Mouse (Mus musculus): ENCODE measurements at regions not wholly inside any gene's neighbourhood (a gene's known extent, or its start where the extent isn't known, plus 50 kb on each side); places are given as distances from the start of the nearest gene placed in this dataset.
"Not testable (repeated sequence)": the region's sequence is repeated elsewhere in the genome, so short reads cannot be mapped to it uniquely, and the experiment has no call there.

DNA sequence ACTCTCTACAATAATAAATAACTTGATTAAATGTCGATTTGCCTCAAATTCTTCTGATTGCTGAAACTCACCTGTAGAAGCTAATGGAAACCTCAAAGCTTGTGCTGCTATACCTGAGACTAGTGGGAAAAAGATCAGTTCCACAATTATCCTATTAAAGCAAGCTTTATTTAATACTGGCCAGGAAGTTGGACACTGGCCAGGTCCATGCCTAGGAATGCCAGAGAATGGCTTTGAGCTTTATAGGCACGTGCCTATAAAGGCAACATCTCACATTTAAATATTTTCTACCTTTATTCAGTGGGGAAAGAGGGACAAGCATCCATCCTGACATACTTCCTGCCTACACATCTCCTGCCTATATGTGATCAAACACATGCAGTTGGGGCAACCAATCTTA lies 575.8 kb downstream of the Cypt12 start:
- no peak for DNase-seq

DNA sequence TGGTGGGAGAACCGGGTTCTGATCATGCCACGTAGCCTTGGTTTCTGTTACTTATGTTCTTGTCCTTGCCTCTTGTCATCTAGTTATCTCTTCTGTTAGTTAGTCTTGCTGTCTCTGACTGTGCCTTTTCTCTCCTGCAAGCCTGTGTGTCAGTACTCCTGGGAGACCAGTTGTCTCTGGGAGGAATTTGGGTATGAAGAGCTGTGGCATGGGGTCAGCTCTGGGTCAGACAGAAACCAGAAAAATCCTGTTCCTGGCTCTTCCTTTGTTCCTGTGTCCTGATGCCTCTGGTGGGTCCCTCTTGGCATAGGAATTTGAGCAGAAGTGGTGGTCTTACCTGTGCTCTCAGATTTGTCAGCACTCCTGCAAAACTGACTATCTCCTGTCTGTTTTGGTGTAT lies 609.0 kb downstream of the Cypt12 start:
- no peak for DNase-seq

DNA sequence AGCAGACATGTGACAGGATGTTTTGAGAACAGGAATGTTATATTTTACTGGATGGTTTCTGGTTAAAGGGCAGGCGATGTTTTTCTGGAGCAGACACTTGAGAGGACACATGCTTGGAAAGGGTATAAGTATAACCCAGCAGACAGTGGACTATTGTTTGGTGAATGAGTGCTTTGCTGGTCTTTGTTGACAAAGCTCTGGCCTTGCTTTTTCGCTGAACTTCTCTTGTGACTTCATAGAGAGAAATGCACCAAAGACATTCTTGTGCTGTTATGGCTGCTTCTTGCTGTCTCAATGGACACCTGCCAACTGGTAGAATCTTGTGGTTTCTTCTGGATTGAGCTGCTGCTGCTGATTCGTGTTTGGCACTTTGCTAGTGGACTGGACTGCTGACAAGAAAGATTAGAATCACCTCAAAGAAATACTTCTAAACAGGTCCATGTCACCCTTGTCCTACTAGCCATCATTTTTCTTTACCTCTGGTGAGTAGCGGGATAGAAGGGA lies 612.1 kb downstream of the Cypt12 start:
- DNase-seq = no peak

DNA sequence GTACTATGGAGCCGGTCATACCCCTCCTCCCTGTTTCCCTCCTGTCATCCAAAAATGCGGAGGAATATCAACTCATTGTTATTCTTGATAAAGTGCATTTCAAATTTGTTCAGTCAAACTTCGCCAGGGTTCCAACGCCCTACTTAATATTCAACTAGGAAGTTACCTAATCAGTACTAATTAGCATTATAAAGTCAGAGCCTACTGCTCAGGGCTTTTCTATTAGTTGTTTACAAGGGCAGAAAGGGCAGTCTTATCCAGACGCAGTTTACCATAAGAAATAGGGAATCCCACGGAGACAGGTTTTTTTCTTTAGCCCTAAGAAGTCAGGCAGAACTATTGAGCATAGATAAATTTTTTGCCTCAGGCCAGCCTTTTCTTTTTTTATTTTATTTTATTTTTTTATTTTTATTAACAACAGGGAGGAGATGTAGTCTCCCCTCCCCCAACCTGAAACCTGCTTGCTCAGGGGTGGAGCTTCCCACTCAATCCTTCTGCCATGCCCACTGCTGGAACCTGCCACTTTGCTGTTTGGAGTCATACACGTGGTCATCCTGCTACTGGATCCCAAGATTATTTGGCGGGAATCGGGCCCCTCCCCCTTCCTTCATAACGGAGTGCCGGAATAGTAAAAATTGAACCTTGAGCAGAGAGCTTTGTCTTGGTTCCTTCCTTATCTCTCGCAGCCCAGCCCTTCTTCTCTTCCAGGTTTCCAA lies 632.9 kb downstream of the Cypt12 start:
- DNase-seq = not testable (repeated sequence)

DNA sequence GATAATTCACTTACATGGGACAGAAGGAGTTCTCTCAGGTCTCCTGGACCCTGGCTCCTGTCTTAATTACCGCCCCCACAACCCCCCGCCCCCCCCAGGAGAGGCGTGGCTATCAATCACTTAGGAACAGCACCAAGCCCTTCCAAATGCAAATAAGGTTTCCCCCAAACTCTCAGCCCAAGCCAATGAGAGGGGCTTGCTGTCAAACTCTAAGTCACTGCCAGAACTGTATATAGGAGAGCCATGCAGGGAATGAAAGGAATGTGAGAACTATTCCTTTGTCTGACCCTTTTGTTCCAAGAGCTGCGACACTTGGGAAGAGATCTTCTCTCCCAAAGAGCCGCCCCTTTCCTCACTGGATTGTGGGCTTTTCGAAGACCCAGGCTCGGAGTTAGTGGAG lies 672.4 kb downstream of the Cypt12 start:
- DNase-seq = no peak

DNA sequence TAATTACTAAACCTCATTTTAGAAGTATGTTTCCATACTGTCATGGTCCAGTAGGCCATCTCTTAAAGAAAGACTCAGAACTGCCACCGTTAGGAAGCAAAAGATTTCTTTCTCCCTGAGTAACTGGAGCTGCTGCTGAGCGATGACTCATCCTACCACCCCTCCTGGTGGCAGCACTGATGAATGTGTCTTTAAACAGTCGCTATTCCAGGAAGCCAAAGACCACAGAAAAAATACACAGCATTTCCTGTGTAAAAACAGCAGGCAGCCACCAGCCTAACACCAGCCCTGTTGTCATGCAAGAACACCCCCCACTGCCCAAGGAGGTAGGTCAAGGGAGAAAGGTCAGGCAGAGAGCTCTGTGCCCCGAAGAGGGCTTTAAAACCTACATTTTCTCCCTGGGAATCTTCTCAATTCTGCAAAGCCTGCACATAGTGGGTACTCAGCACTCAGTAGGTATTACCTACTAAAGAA lies 675.7 kb downstream of the Cypt12 start:
- DNase-seq = peak; percentile 10

DNA sequence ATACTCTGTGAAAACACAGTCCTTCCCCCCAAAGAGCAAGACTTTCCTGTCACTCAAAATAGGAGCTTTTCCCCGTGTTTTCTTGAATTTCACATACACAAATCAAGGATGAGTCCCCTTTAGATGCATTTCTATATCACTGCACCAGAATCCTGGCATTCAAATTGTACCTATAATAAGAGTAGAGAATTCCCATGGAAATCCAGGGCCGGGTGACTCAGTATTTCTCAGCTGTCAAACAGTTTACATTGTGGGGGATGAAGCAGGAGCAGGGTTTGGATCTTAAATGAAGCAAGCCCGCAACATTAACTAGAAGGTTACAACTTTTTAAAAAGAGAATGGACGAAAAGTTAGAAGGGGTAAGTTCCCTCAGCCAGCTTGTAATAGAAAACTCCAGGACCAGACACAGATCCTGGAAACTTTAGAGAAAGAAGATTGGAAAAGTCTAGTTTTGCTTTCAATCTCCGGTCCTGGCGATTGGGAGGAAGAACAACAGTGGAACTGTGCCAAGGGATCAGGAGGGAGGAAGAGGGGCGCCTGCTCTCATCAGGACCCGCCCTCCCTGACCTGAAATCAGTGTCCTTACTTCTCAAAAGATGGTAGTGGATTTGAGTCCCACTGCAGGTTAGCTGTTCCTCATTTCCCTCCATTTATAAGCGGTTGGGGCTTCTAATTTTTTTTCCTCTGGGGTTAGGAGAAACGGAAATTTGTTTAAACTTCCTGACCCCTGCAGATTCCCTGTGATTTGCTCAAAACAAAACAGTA lies 676.4 kb downstream of the Cypt12 start:
- DNase-seq = no peak

DNA sequence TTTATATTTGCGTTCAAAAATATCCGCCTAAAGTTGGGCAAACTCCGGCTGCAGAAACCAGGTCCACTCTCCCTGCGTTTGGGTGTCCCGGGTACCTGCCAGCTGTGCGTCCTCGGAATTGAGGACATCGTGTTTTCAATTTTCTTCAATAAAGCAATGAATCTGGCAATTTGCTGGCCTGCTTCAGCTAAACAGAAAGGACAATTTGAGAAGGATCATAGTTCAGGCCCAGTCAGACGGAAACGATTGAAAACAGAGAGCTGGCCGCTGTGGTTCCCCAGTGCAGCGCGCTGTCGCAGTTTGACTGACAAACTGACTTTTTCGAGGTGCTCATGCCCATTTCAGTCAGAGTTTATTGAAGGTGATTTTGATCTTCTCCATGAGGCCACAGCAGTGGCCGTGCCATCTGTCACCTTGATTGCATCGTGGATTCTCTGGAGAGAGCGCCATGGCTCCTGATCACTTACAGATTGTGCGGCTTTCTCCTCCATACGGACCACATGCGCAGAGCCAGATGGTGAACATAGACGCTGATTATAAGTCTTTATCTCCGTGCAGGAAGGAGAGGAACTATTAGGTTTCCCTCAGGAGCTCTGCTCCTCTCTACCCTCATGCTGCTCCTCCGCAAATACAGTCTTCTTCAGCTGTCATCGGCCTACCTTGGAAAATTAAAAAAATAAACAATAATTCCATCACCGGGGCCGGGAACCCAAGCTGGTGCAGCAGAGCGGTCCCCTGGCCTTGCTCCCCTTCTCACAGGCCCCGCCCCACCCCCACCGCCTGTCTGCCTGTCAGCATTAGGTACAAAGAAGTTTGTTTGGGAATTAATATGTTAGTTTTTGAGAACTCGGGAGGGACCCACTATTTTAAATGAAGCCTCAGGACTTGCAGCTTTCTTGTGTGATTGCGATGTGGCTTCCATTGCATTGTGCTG lies 677.5 kb downstream of the Cypt12 start:
- DNase-seq = no peak

DNA sequence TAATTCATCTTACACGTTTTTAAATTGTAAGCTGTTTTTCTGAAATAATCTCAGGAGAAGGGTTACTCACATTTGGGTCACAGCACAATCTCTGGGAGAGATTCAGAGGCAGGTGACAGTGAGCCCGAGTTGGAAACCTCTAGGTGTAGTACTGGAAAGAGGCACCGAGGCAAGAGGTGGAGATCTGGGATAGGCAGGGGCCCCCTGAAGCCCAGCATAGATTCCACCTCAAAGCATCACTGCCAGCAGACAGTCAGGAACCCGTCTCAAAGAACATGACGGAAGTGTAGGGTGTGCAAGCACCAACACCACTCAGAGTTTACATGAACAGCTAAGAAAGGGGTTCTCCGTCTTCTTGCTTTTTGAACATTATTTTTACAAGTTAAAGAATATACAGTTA lies 678.2 kb downstream of the Cypt12 start:
- DNase-seq = no peak

DNA sequence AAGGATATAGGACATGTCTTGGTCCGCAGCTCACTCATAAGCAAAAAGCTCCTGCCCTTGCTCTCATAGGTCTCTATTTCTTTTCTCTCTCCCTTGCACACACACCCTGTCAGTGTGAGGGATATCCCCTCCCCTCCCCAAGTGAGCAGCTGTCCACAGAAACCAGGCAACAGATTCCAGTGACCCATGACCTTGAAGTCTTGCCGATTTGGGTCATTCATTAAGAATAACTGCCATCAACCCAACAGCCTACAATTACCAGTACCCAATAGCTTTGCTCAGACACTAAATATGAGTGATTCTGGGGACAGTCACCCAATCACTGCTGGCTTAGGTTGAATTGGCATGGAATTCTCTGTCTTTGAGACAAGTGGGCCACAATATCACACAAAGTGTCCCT lies 678.6 kb downstream of the Cypt12 start:
- no peak for DNase-seq

DNA sequence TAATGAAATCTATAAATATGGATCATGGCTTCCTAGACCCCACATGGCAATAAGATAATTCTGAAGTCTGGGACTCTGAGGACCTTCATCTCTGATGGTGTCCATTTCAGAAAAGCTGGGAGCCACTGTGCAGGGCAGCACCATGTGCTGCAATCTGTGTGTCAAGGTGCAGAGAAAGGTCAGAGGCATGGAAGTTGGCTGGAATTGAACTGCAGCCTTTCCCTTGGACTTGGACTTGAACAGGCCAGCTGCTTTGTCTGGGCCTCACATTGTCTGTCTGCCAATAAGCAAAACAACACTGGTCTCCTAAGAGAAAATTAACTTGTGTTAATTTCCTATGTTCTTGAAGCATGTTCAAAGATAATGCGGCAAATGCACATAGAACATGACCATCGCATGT lies 681.0 kb downstream of the Cypt12 start:
- DNase-seq = no peak

DNA sequence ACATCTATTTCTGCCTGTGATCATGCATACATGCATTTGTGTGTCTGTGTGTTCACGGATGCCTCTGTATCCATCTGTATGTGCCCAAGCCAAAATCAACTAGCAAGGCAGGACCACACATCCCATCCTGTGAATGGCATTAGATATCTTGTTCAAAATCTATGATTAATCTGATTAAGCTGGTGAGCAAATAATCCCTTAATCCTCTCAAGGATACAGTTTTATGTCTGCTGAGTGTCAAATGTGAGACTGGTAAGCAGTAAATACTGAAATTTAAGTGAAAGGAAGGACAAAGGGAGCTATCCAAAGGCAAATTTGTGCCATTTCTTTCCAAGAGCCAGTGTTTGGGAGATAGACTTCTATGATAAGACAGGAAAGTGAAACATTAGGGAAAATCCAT lies 683.4 kb downstream of the Cypt12 start:
- no peak for DNase-seq

DNA sequence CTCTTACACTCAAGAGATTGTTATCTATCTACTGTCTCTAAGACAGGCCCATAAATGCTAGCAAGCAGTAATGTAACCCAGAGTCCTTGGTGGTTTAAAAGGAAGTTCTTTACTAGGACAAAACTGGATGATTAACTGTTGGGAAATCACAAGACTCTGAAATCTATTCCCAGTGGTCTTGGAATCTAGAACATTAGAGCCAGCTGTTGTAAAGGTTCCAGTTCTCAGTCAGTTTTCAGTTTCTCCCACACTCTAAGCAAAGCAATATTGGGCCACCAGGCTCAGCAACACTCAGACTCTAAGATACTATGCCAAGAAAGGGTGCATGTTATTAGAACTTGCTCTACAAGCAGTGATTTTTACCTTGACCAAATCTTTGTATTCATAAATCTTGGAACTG lies 686.6 kb downstream of the Cypt12 start:
- DNase-seq = no peak

DNA sequence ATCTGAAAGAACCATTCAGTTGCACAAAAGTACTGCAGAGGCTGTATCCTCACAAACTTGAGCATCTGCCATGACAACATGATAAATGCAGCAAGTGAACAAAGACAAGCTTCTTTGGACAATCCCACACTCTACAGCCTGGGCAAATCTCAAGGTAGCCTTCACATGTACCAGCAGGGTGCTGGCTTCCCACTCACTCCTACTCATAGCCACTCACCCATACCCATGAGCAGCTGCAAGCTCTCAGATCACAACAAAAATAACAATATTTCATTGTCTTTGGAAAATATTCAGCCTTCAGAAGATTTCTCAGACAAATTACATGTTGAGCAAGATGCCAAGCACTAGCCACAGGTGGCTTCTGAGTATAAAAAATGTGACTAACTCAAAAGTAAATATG lies 689.3 kb downstream of the Cypt12 start:
- no peak for DNase-seq

DNA sequence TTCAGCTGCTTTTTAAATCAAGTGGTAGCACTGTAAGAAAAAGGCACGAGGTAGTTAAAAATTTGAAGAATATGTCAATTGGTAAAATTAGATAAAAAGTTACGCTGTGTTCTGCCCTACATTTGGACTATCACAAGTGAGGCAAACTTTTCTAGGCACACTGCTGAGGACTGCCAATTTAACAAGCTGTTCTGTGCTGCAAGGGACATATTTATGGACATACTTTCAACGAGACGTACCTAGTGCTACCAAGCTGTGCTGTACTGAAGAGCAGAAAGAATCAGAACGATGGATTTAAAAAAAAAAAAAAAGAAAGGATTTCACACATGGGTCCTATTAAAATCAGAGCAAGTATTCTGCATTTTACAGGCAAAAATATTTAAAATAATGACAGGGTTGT lies 692.1 kb downstream of the Cypt12 start:
- DNase-seq = no peak

DNA sequence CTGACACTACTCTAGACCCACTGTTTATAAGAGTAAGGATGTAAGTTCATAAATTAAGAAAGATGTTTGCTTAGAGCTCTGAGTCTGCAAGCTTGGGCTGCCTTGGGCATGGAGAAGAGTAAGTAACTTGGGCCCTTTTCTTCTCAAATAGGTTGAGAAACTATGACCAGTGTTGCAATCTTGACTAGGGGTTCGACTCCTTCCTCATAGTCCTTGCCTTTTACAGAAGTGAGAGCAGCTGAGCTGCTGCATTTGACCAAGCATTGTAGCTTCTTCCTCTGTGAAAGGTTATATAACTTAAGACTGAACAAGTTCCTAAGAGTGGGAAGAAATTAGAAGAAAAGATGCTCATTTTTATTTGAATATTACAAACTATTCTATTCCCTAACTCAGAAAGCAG lies 693.5 kb downstream of the Cypt12 start:
- no peak for DNase-seq

DNA sequence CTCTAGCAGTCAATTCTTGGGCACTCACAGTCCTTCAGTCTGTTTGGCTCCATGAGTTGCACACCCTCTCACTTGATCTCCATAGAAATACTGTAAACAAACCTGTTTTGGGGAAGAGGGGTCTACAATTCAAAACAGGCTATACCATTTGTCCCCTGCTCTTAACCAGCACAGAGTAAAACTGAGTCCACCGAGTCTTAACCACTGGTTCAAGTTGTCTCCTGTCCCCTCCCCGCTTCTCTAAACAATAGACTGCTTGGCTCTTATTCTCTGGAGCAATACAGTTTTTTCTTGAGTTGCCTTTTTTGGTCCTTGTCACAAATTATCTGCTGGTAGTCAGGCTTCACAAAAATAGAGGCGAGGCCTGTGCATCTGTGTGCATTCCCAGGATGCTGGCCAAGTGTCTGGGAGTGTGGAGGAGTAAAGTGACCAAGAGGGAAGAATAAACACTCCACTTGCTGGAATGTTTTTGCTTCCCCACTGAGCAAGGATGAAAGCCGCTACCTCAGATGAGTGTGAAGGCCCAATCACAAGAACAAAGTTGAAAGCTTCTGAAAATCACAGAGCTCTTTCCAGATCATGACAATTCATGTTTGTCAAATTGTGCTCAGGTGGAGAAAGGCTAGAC lies 695.3 kb downstream of the Cypt12 start:
- no peak for DNase-seq

DNA sequence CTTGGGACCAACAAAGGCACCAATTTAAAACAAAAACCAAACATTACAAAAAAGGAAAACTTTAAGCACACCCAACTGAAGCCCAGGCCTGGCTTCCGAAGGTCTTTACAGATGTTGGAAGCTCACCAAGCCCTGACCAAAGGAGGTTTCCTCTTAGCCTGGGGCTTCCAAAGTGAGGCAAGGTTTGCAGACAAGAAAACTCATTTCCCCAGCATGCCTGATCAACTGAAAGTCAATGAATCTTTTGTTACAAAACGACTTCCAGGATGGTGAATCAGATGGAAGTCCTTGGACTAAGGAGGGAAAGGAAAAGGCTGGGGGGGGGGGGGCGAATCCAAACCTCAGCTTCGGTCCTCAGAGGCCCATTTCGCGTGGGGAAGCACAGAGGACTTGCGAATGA lies 697.3 kb downstream of the Cypt12 start:
- no peak for DNase-seq

DNA sequence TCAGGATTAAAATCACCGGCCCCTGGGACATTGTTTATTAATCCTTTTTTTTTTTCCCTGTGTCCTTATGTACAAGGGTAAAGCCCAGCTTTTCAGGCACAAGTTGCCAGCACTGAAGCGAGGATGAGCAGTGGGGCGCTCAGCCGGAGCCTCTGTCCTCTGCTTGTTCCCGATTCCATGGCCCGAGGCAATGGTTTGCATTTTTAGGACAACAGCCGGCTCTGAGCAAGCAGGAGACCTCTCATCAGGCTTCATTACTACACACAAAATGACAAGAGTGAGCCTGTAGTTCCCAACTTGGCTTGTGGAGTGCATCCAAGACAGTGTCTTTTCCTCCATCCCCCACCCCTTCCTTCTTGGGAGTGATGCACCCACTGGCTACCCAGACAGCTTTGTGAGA lies 697.7 kb downstream of the Cypt12 start:
- no peak for DNase-seq

DNA sequence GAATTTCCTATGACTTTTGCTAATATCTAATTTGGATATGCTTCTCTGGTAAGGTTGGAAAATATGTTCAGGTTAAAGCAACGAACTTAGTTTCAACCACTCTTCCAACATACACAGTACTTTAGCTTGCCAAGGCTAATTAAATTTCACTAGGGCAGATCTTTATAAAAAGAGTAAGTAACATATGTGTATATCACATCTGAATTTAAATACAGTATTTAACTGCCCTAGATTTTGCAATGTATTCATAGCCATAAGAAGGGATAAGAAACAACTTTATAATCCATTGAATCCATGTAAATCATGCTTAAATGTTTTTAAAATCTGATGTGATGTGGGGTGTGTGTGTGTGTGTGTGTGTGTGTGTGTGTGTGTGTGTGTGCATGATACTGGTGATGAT lies 705.3 kb downstream of the Cypt12 start:
- DNase-seq = no peak

DNA sequence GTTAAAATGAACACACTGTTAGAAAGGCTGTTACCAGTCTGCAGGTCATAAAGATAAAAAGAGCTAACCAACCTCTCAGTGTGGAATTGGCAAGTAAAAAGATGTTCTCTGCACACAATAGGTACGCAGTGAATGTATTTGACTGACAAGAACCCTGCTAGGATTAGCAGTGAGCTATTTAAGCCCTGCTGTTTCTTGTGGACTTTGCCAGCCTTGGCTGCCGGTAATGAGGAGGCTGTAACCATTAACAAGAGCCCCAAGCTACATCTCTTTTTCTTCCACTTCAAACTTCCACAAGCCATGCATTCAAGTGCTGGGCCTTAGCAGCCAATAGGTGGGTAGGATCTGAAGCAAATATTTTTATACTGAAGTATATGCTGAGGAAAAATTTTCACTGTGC lies 717.5 kb downstream of the Cypt12 start:
- DNase-seq = no peak

DNA sequence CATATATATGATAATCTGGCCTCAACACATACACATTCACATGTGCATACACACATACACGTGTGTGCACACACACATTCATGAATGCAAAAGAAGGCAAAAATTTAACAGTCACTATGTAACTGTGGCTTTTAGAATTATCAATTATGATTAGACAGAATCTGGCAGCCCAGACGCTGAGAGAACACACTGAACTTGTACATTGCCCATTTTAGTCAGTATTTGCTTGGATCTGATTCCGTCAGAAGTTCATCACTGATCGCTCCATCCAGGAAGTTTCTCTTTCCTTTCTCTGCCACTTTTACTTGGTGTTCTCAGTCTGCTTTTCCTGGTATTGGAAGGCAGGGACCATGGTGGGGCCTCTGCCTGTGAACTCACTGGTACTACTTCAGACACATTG lies 719.5 kb downstream of the Cypt12 start:
- DNase-seq = no peak

DNA sequence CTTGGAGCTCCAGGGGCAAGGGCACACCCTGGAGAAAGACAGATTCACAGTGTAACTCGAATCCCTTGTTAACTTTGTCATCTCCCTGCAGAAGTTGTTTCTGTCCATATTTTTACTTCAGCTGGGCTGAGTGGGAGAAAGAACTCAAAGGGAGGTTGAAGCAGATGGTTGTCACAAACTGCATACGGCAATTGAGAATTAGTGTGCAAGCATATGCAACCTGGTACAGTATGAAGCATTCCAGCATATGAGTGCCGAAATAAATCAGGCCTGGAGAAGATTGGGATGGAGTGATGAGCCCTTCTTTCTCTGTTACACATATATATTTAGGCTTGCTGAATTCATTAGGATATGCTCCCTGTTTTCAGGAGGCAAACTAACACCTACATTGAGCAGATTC lies 720.7 kb downstream of the Cypt12 start:
- no peak for DNase-seq
